Mouse (Mus musculus) erythroblast, embryonic 14.5 days (primary cell): ENCODE data around the gene Inava.

Experiments
- GATA1 ChIP-seq: IDR thresholded peaks from 2 replicates; pipeline ENCODE4 v1.6.1; 2012; ENCODE audit warnings: low read length, inconsistent platforms, mixed read lengths
- TAL1 ChIP-seq: IDR thresholded peaks from 3 replicates; pipeline ENCODE4 v1.6.1; 2012; ENCODE audit warnings: low read length, inconsistent platforms, mixed read lengths

GRCm38 (mm10) chr1:136212803-136213202 lies 21.3 kb downstream of the Inava start, which contains the start of gene Mroh3:
- TF ChIP-seq TAL1, result no peak
- TF ChIP-seq GATA1, result no peak
